Mouse (Mus musculus) liver, embryonic 13.5 days (tissue): ENCODE measurements around the gene Psmd12. TPM values are rescaled to one million over a fixed set of nuclear protein-coding genes. Genes with fewer than 3 reads are reported as not detected.

Experiments used
- ATAC-seq: fragments of 200-750 bp; cut with Nextera tagmentation; 2 replicates; pipeline ENCODE4 v1.8.0; 2017; ENCODE audit warnings: low read depth, mild to moderate bottlenecking, moderate number of reproducible peaks, moderate library complexity
- DNase-seq: peaks from one replicate; pipeline ENCODE4 v3.0.0; 2022
- H3K27ac ChIP-seq: fragments of 300-500 bp; sonication (generic); 2 replicates; pipeline ENCODE4 v1.5.1; 2015; ENCODE audit warnings: moderate library complexity, mild to moderate bottlenecking, inconsistent platforms
- H3K27me3 ChIP-seq: fragments of 300-500 bp; sonication (generic); 2 replicates; pipeline ENCODE4 v1.6.1; 2015; ENCODE audit warnings: mild to moderate bottlenecking, inconsistent platforms
- H3K36me3 ChIP-seq: fragments of 300-500 bp; sonication (generic); 2 replicates; pipeline ENCODE4 v1.6.1; 2015; ENCODE audit warnings: mild to moderate bottlenecking, inconsistent platforms
- H3K4me1 ChIP-seq: fragments of 300-500 bp; sonication (generic); replicated peaks from 2 replicates; pipeline ENCODE4 v1.6.1; 2015; ENCODE audit warnings: inconsistent platforms
- H3K4me2 ChIP-seq: fragments of 300-500 bp; sonication (generic); 2 replicates; pipeline ENCODE4 v1.6.1; 2015; ENCODE audit warnings: inconsistent platforms, mild to moderate bottlenecking, moderate library complexity
- H3K4me3 ChIP-seq: fragments of 300-500 bp; sonication (generic); replicated peaks from 2 replicates; pipeline ENCODE4 v1.5.1; 2015; ENCODE audit warnings: mild to moderate bottlenecking, inconsistent platforms
- H3K9ac ChIP-seq: fragments of 300-500 bp; sonication (generic); 2 replicates; pipeline ENCODE4 v1.6.1; 2015; ENCODE audit warnings: mild to moderate bottlenecking, inconsistent platforms
- H3K9me3 ChIP-seq: fragments of 300-500 bp; sonication (generic); replicated peaks from 2 replicates; pipeline ENCODE4 v1.6.1; 2016; ENCODE audit warnings: inconsistent platforms
- WGBS: fragments of 180-500 bp; shearing (Covaris S2); methylation state at CpG from one replicate; pipeline ENCODE4 v1.1.7; 2015; ENCODE audit not compliant: insufficient replicate concordance; 5-methylcytosine and 5-hydroxymethylcytosine counted together
- polyA plus RNA-seq: library from polyadenylated mRNA; unstranded; fragments of >200 nt; fragmentation: Nextera tagmentation; extraction: Ambion mirVana; gene quantifications from 2 replicates; pipeline ENCODE4 v1.2.1, GENCODE M21; 2015

The Psmd12 gene
- polyA plus RNA-seq, 1 experiment from 2014 or later, result 134 TPM

DNA sequence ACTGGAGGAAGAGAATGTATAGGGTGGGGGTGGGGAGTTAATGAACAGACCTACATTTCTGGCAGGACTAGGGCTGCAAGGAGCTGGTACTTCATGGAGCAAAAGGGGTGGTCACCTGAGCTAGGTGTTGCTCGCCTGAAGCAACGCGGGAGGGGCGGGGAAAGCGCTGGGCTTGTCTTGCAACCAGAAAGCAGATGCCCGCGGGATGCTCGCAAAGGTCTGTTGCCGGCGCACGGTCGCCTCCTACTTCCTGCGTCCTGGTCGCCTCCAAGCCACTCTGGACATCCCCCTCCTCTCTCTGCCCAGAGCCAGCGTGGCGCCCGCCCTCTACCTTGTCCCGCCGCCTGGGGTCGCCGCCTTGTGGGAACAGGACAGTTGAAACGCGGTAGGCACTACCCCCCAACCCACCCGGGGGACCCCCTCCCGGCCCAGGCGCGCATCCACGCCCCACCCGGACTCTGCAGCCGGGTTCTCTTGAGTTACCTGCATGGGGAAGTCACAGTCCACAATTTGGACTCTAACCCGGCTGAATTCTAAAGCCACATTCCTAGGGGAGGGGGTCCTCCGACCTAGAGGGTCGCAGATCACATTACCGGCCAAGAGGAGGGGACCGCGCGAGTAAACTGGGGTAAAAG is 67.5 kb downstream of the Psmd12 start:
- Histone ChIP-seq H3K36me3 (peaks cover 3% of the 10 kb centered on the region), H3K27me3 (peaks cover 24% of the 10 kb centered on the region), H3K9ac (peak overlapping the region; percentile 85), H3K9me3 (no peaks in the 10 kb centered on the region), H3K4me2 (peak overlapping the region; percentile 95), H3K27ac (peak overlapping the region; percentile 20; the same call in 1 of the 2 replicates), H3K4me3 (peak overlapping the region; percentile 77), H3K4me1 (peaks cover 40% of the 10 kb centered on the region)
- no peak for ATAC-seq
- no peak for DNase-seq
- under 1% methylated on average over 37 of the region's 37 CpGs for WGBS

DNA sequence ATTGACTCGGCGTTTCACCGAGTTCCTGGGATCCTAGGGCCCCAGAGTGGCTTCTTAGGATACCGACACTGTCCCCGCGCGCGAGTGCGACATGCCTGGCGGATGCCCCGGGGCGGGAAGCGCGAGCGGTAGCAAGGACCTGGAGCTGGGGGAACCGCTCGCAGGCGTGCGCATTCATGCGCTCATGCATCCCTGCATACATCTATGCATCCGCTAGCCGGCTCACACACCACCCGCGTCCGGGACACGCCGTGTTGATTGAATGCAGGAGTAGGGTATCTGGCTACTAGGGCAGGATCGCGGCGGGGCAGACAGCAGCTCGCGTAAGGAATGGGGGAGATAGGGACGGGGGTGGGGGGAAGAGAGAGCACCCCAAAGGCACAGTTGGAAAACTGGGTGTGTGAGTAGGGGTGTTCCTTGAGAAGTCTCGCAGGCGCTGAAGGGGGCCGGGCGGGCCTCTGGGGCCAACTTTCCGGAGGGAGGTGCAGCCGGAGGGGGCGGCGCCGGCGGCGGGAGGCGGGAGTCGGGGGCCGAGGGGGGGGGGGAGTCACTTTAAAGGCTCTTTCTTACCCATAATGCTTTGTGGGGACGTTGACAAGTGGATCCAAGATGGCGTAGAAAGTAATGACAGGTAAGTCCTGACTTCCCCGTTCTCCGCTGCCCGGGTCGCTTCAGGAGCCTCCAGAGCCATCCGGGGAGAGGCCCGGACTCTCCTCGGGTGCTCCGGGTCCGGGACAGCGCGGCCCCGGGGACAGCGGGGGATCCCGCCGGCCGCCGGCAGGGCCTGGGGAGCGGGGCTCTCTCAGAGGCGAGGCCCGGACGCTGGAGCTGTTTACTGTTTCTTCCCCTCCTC is 68.3 kb downstream of the Psmd12 start, which contains the start of gene Helz:
Gene Helz (plus strand): TSS at position 580 of the 853 bp plus-strand sequence.
- H3K4me3 ChIP-seq, result peak within 1 kb of the TSS; percentile 77
- peak; percentile 71 for DNase-seq
- H3K4me1 ChIP-seq, result peaks cover 47% of the 10 kb centered on the region
- H3K4me2 ChIP-seq, result peak within 1 kb of the TSS; percentile 95
- no peaks in the 10 kb centered on the region for H3K9me3 ChIP-seq
- peaks cover 3% of the 10 kb centered on the region for H3K36me3 ChIP-seq
- under 1% methylated on average over 65 of the region's 70 CpGs for WGBS
- peak; percentile 87 for ATAC-seq
- peak within 1 kb of the TSS; percentile 53 for H3K27ac ChIP-seq
- H3K27me3 ChIP-seq, result peaks cover 24% of the 10 kb centered on the region
- H3K9ac ChIP-seq, result peak within 1 kb of the TSS; percentile 85

DNA sequence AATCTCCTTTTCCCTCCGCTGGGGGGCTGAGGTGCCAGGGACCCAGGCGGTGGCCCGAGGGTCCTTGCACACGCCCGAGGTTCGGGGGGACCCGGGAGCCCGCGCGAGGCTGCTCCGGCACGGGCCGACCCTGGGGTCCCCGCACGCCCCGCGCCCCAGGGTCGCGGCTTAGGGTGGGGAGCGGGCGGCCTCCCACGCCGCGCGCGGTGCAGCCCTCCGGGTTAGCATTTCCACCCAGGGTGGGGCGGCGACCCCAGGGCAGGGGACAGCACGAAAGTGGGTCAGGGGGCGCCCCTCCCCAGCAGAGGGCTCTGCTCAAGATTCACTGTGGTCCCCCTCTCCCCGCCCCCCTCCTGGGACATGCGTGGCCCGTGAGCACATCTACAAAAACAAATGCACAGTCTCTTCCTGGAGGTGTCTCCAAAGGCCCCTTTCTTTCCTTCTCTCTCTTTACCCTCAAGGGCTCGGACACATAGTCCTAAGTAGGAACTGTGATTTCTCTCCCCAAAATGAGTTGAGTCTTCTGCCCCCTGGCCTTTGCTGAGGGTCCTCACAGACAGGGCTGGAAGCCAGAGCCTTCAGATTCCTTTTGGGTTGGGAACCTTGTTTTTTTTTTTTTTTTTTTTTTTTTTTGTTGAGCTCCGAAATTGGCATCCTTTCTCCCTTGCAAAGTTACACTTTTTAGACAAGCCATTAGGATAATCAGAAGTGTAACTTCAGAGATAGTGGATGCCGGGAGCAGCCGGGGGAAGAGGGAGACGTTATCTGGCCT is 69.1 kb downstream of the Psmd12 start:
- no peaks in the 10 kb centered on the region for H3K9me3 ChIP-seq
- H3K9ac ChIP-seq, result peak overlapping the region; percentile 85
- ATAC-seq, result peak; percentile 4; the same call in 1 of the 2 replicates
- H3K36me3 ChIP-seq, result peaks cover 8% of the 10 kb centered on the region
- H3K27ac ChIP-seq, result peak overlapping the region; percentile 53
- peaks cover 24% of the 10 kb centered on the region for H3K27me3 ChIP-seq
- H3K4me2 ChIP-seq, result peak overlapping the region; percentile 95
- H3K4me3 ChIP-seq, result peak overlapping the region; percentile 77
- 4% methylated on average over 35 of the region's 39 CpGs for WGBS
- H3K4me1 ChIP-seq, result peaks cover 51% of the 10 kb centered on the region
- no peak for DNase-seq

Other genes starting within 250 kb of the Psmd12 start
- gene Pitpnc1, start 8.8 kb upstream of the Psmd12 start, polyA plus RNA-seq, result 7.4 and 8.3 TPM in 2 replicates
- gene Helz, start 68.4 kb downstream of the Psmd12 start, polyA plus RNA-seq, result 5.4 and 7.1 TPM in 2 replicates
- 0.08 TPM in 1 of 2 replicates, not detected in the other for gene Cacng1, start 237.0 kb downstream of the Psmd12 start, polyA plus RNA-seq